Mouse (Mus musculus) fat pad, adult 2 months (tissue): Measurements from ENCODE around the gene Gabrg1.

Source experiments
- DNase-seq: peaks from one replicate; pipeline ENCODE4 v3.0.0-alpha.2; 2011; ENCODE audit warnings: low read depth, low spot score; ENCODE audit errors: extremely low read depth

The Gabrg1 gene

GRCm38 (mm10) chr5:70842192-70843095 lies at the start of gene Gabrg1:
TSS of gene Gabrg1 (minus strand) at chr5:70842617.
- DNase-seq = no peak

GRCm38 (mm10) chr5:70884026-70884425 lies 41.6 kb upstream of the Gabrg1 start:
- DNase-seq = no peak

GRCm38 (mm10) chr5:70870081-70870480 lies 27.7 kb upstream of the Gabrg1 start:
- DNase-seq = no peak

- no peak for DNase-seq
Measured at GRCm38 (mm10) chr5:70843096-70843734, 798 bp upstream of the Gabrg1 start.

- no peak for DNase-seq
Measured at GRCm38 (mm10) chr5:70818681-70819080, 23.7 kb downstream of the Gabrg1 start.

GRCm38 (mm10) chr5:70736156-70736555 lies 106.3 kb downstream of the Gabrg1 start:
- DNase-seq = no peak

- DNase-seq = no peak
Measured at GRCm38 (mm10) chr5:70704361-70704760, 138.1 kb downstream of the Gabrg1 start.
